Mouse (Mus musculus): ENCODE measurements around the gene Rwdd2b.

The Rwdd2b gene

DNA sequence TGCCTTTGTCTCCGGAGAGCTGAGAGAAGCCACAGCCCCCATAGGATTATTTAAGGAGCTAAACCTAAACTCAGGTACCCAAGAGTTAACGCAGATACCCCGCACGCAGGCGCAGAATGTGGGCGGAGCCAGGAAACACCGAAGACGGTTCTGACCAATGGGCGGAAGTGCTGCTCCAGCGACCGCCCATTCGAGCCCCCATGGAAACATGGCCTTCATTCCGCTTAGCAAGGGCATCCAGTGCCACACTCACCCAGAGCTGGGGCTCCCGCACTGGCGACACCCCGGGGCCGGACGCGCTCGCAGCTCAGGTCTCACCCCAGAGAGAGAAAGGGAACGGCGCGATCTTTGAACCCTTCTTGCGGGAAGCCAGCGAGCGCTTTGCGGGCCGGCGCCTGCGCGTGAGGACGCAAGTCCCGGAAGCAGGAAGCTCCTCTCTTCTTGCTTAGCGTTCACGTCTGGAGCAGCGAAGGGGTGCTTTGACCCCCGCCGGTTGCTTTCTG is at the start of gene Rwdd2b:
Rwdd2b (minus strand) TSS at position 390 of the 503 bp plus-strand sequence.
- DNase-seq (ENCODE audit: low spot score in 2 of 2) = peak; percentile 89 to 94

DNA sequence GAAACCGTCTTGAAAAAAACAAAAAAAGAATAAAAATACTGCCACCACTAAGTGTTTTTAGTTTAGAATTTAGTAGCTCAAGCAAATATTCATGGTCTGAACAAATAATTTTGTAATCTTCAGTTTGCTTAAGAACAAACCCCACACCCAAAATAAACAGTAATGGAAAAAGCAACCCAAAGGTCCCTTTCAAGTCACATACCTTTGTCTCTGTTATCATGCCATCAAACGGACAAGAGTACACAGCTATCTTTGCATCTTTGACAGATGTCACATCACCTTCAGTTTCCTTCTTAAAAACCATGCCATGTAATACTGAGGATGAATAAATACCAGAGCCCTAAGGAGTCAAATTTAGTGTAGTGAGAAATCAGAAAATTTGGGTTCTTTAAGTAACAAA is 48.2 kb upstream of the Rwdd2b start:
- no peak for DNase-seq (ENCODE audit: low spot score in 2 of 2)

DNA sequence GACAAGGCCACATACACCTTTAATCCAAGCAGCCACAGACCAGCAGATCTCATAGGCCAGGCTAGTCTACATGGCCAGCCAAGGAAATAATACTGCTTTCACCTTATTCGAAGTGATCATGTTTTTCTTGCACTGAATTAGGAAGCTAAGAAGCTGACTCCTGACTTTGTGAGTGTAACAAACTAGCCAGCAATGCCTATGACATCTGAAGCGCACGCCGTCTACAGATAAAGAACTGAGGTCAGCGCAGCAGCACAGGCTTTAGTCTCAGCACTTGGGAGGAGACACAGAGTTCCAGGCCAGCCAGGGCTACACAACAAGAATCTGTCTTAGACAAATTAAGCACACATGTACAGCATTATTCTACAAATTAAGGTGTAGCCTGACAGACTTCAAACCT is 46.4 kb upstream of the Rwdd2b start:
- no peak for DNase-seq (ENCODE audit: low spot score in 2 of 2)

DNA sequence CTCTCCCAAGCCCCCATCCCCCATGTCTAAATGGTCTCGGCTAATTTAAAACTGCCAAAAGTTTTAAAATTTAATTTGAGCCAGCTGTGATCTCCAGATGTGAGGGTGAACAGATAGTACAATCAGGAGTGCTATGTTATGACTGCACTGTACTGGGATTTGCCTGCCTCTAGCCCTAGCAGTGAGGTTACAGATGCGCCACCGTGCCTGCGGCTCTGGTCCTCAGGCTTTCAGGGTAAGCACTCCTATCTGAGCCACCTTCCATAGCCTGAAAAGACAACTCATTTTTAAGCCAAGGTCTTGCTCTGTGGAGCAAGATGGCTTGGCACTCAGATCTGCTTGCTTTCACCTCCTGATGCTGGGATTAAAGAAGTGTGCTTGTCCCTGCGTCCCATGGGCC is 44.0 kb upstream of the Rwdd2b start:
- no peak for DNase-seq (ENCODE audit: low spot score in 2 of 2)

- no peak for DNase-seq (ENCODE audit: low spot score in 2 of 2)
Measured at GRCm38 (mm10) chr16:87470579-87470978, 30.2 kb upstream of the Rwdd2b start.

- DNase-seq (ENCODE audit: low spot score in 2 of 2) = no peak
Measured at GRCm38 (mm10) chr16:87458752-87459151, 18.4 kb upstream of the Rwdd2b start.

DNA sequence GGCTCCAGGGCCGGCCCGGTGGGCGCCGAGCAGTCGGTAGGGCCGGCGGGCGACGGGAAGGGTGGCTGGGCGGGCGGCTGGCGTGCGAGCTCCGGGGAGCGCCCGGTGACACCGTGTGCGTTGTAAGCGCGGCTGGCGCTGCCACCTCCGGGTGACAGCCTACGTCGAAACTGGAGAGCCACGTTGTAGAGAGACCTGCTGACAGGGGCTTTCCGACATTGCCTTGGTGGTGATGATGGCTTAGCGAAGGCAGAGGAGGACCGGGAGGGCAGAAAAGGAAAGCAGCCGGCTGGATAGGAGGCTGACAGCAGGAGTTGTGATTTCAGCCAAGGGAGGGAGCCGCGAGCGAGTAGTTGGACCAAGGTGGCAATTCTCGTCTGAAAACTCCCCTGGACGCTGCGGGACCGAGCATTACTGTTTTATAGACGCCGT is 14.8 kb upstream of the Rwdd2b start:
- DNase-seq (ENCODE audit: low spot score in 2 of 2) = no peak

- peak; percentile 84 to 88 for DNase-seq (ENCODE audit: low spot score in 2 of 2)
Measured at GRCm38 (mm10) chr16:87454419-87455179, 14.2 kb upstream of the Rwdd2b start, which contains the start of gene Usp16. Gene Usp16 (plus strand): TSS chr16:87454703.

GRCm38 (mm10) chr16:87453226-87453625 is 12.9 kb upstream of the Rwdd2b start:
- no peak for DNase-seq (ENCODE audit: low spot score in 2 of 2)

GRCm38 (mm10) chr16:87445528-87445927 is 5.2 kb upstream of the Rwdd2b start:
- no peak for DNase-seq (ENCODE audit: low spot score in 2 of 2)

GRCm38 (mm10) chr16:87445110-87445509 is 4.7 kb upstream of the Rwdd2b start:
- no peak for DNase-seq (ENCODE audit: low spot score in 2 of 2)

DNA sequence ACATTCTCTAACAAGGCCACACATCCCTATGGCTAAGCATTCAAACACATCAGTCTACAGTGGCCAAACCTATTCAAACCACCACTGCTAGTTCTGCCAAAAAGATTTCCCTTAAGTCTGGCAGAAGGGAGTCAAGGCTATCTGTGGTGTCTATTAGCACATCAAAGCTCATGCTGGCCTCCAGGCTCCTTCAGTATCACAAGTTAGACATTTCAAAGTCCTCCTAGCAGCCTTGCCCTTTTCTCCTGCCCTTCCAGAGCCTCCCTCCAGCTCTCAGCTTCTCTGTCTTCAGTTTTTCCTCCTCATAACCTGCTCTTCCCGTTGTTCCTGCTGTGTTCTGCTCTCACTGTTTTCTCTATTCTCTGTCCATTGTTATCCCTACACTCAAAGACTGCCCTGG is 3.7 kb upstream of the Rwdd2b start:
- no peak for DNase-seq (ENCODE audit: low spot score in 2 of 2)

DNA sequence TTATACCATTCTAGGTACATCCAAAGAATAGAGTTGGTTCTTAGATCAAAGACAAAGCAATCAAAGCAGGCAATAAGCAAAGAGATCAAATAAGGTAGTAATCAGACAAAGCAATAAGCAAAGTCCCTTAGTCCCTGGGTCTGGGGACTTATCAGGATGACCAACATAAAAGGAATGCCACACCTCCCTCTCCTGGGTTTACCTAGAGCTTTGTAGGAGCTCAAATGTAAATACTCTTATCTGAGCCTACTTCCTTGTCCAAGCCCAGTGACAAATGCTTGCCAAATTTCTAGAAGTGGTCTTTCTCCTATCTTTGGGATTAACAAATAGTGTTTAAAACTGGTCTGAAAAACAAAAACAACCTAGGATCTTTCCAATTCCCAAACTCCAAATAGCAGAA is 2.9 kb upstream of the Rwdd2b start:
- no peak for DNase-seq (ENCODE audit: low spot score in 2 of 2)

- DNase-seq (ENCODE audit: low spot score in 2 of 2) = no peak
Measured at GRCm38 (mm10) chr16:87442291-87442690, 1.9 kb upstream of the Rwdd2b start.

DNA sequence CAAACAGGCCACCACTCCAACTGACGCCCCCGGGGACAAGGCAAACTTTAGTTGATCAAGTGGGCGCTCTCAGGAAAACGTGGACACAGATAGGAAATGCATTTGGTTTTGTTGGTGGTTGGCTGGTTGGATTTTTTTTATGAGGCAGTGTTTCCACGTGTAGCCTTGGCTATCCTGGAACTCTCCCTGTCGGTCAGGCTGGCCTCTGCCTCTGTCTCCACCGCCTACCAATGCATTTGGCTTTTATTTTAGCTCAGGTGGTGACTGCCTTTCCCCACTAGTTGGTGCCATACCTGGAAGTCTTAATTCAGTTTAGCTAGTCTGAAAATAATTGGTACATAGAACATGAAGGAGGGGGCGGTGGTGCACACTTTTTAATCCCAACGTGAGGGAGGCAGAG is 716 bp upstream of the Rwdd2b start:
- DNase-seq (ENCODE audit: low spot score in 2 of 2) = no peak

- DNase-seq (ENCODE audit: low spot score in 2 of 2) = no peak
Measured at GRCm38 (mm10) chr16:87438697-87439096, 1.7 kb downstream of the Rwdd2b start.

GRCm38 (mm10) chr16:87437096-87437495 is 3.3 kb downstream of the Rwdd2b start:
- DNase-seq (ENCODE audit: low spot score in 2 of 2) = no peak

DNA sequence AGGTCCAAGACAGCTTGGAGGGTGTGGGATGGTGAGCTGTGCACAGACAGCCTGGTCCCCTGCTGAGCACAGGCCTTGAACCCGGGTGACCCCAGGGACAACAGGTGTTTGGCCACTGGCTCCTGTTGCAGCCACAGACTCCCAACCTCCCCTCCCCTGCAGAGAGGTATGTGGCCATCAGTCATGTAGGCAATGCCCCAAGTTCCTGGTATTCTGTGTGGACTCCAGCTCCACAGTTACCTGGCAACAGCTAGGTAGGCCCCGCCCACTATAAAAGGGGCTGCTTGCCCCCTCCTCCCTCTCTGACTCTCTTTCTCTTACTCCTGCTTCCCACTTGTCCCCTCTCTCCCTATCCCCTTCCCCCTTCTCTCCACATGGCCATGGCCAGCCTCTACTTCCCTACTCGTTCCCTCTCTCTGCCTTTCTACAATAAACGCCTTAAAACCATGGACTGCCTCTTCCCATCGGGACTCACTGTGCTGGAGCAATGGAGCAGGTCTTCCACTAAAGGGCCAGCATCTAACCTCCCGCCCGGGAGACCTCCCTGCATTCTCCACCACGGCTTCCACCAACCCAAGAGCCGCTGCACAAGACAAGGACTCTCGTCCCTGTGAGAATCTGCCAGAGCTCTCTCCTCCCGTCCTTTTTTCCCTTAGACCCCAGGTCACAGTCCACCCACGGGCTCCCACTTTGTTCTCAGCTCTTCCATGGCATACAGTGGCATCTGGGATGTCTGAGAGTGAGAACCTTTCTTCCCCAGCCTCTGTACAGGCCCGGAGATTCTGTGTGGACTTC is 4.8 kb downstream of the Rwdd2b start:
- DNase-seq (ENCODE audit: low spot score in 2 of 2) = no peak

DNA sequence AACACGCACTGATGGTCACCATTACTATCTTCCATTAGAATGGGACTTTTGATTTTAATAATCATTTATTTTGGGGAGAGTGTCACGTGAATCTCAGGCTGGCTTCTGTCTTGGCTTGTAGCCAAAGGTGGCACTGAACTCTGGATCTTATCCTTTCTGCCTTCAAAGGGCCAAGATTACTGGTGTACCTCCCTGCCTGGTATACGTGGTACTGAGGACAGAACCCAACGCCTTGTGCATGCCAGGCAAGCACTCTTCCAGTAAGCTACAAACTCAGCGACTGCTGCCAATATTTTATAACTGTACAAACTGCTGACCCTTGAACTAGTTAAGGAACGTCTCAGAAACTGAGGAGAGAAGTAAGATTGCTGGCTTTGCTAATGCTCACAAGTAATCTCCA is 5.4 kb downstream of the Rwdd2b start:
- no peak for DNase-seq (ENCODE audit: low spot score in 2 of 2)

DNA sequence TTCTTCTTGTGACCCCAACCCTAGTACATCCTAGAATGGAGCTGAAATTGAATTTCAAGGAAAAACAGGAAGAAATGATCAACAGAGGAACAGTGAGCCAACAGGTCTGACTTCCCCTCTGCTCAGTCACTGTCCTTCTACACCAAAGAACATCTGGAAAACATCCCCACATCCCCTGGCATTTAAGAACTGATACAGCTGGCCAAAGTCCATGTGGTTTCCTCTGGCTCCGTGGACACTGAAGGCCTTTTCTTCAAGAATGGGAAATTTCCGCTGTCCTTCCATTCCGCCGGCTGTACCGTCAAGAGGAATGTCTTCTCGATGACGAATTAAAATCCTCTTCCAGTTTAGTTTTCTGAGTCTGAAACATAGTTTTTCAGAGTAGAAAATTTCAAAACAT is 6.1 kb downstream of the Rwdd2b start:
- no peak for DNase-seq (ENCODE audit: low spot score in 2 of 2)

- peak; percentile 96 to 97 for DNase-seq (ENCODE audit: low spot score in 2 of 2)
Measured at GRCm38 (mm10) chr16:87432033-87432814, 8.1 kb downstream of the Rwdd2b start, which contains the start of gene Ltn1. Gene Ltn1 (minus strand): TSS chr16:87432612.

DNA sequence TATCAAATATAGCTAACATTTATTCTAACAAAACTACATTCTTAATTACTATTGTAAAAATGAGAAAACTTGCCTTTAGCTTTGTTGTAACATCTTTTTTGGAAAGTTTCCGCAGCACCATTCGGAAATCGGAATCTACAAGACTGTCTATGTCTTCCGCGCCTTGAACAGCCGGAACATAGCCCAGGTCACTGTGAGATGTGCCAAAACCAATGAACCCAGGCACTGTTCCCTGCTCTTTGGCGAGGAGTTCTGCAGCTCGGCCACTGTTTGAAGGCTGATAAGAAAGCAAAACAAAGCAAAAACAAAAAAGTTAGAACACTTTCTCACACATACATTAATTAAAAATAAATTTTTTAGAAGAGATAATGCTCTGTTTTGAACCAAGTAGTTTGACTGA is 12.9 kb downstream of the Rwdd2b start:
- DNase-seq (ENCODE audit: low spot score in 2 of 2) = no peak

Measured in urinary bladder, adult 18-20 months (tissue).